Mouse (Mus musculus) bone marrow macrophage, adult 2 months (primary cell): ENCODE data around the gene Plekhm2.

Source experiments
- CTCF ChIP-seq: IDR thresholded peaks from 2 replicates; pipeline ENCODE4 v1.5.1; 2012; ENCODE audit warnings: low read depth, mild to moderate bottlenecking, low read length, moderate library complexity
- POLR2A ChIP-seq: IDR thresholded peaks from 2 replicates; pipeline ENCODE4 v1.6.1; 2012; ENCODE audit warnings: mild to moderate bottlenecking, low read depth, low read length, borderline replicate concordance

GRCm38 (mm10) chr4:141623037-141623436 lies 41.7 kb downstream of the Plekhm2 start:
- TF ChIP-seq POLR2A (no peak), CTCF (no peak)
